Mouse (Mus musculus): ENCODE measurements around the gene Olfr1256. TPM values are rescaled to one million over a fixed set of nuclear protein-coding genes. Genes with fewer than 3 reads are reported as not detected.

Gene Olfr1256
- not detected in 2 replicates for polyA plus RNA-seq (2012; ENCODE audit: insufficient read depth, insufficient read length, missing spikeins)

GRCm38 (mm10) chr2:89841455-89841854 is at the start of gene Olfr1256:
Gene Olfr1256, minus strand, starts transcription at chr2:89841555.
- Histone ChIP-seq H3K4me3 (ENCODE audit: insufficient read depth, low read length) (no peak within 1 kb of the TSS), H3K27ac (ENCODE audit: insufficient read depth, low read depth, low read length) (no peak within 1 kb of the TSS), H3K4me1 (ENCODE audit: control insufficient read depth, insufficient read depth, low read length) (no peaks in the 10 kb centered on the region)
- TF ChIP-seq POLR2A (IDR thresholded peaks at IDR 0.05; ENCODE audit: borderline replicate concordance, low read depth, low read length) (no peak), CTCF (IDR thresholded peaks at IDR 0.05; ENCODE audit: low read depth, low read length) (no peak)

GRCm38 (mm10) chr2:89878137-89878536 is 36.8 kb upstream of the Olfr1256 start, which contains the start of gene Olfr1257:
Gene Olfr1257, plus strand, starts transcription at chr2:89878437.
- no peak for TF ChIP-seq CTCF (IDR thresholded peaks at IDR 0.05; ENCODE audit: low read depth, low read length)
- no peak for TF ChIP-seq POLR2A (IDR thresholded peaks at IDR 0.05; ENCODE audit: borderline replicate concordance, low read depth, low read length)
- H3K4me3 ChIP-seq (ENCODE audit: insufficient read depth, low read length) = no peak within 1 kb of the TSS
- H3K27ac ChIP-seq (ENCODE audit: insufficient read depth, low read depth, low read length) = no peak within 1 kb of the TSS
- no peaks in the 10 kb centered on the region for H3K4me1 ChIP-seq (ENCODE audit: control insufficient read depth, insufficient read depth, low read length)

DNA sequence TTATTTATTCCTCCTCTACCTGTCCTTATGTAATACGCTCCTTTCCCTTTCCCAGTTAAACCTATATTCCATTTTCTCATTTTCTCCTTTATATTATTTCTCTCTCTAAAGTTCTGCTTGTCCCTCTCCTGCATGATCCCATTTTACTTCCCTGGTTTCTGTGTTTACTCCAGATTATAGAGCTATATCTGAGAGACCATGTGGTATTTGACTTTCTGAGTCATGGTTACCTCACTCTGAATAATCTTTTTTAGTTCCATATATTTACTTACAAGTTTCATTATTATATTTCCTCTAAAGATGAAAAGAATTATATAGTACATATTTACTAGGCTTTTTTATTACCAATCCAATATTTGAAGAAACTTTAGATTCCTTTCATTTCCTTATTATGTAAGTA is 7.9 kb upstream of the Olfr1256 start:
- TF ChIP-seq CTCF (IDR thresholded peaks at IDR 0.05; ENCODE audit: low read depth, low read length) (no peak), POLR2A (IDR thresholded peaks at IDR 0.05; ENCODE audit: borderline replicate concordance, low read depth, low read length) (no peak)
- no peak overlapping the region for H3K4me3 ChIP-seq (ENCODE audit: insufficient read depth, low read length)
- H3K27ac ChIP-seq (ENCODE audit: insufficient read depth, low read depth, low read length) = no peak overlapping the region
- no peaks in the 10 kb centered on the region for H3K4me1 ChIP-seq (ENCODE audit: control insufficient read depth, insufficient read depth, low read length)

DNA sequence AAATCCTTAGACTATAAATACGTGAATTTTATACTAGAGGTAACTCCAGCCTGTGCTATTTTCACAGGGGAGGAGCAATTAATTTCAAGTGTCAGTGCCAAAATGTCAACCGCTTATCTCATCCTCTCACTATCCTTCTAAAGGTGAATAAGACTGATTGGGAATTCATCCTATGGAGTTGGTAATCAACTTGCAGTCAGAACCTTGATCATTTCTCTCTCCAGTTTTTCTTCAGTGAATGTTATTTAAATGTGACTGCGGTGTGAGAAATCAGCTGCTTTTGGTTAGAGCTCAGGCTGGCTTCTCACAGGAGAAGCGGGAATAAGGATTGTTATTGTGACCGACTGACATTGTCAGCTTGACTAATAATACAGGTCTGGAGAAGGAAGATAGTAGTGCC is 6.8 kb upstream of the Olfr1256 start, which contains the start of gene Olfr48:
Gene Olfr48, minus strand, starts transcription at position 101 of the 400 bp plus-strand sequence.
- H3K4me3 ChIP-seq (ENCODE audit: insufficient read depth, low read length) = no peak within 1 kb of the TSS
- no peaks in the 10 kb centered on the region for H3K4me1 ChIP-seq (ENCODE audit: control insufficient read depth, insufficient read depth, low read length)
- TF ChIP-seq CTCF (IDR thresholded peaks at IDR 0.05; ENCODE audit: low read depth, low read length) (no peak), POLR2A (IDR thresholded peaks at IDR 0.05; ENCODE audit: borderline replicate concordance, low read depth, low read length) (no peak)
- no peak within 1 kb of the TSS for H3K27ac ChIP-seq (ENCODE audit: insufficient read depth, low read depth, low read length)

DNA sequence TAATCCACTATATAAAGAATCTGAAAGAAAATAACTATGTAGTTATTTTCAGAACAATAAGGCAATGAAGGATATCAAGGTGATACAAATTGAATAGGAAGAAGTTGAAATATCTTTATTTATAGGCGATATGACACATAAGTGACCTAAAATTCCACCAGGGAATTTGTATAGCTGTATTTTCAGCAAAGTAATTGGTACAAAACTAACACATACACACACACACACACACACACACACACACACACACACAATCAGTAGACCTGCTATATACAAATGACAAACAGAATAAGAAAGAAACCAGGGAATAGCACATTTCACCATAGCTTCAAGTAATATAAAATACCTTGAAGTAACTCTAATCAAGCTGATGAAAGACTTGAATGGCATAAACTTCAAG is 21.1 kb downstream of the Olfr1256 start:
- H3K27ac ChIP-seq (ENCODE audit: insufficient read depth, low read depth, low read length) = no peak overlapping the region
- H3K4me1 ChIP-seq (ENCODE audit: control insufficient read depth, insufficient read depth, low read length) = no peaks in the 10 kb centered on the region
- no peak overlapping the region for H3K4me3 ChIP-seq (ENCODE audit: insufficient read depth, low read length)
- TF ChIP-seq CTCF (IDR thresholded peaks at IDR 0.05; ENCODE audit: low read depth, low read length) = no peak

DNA sequence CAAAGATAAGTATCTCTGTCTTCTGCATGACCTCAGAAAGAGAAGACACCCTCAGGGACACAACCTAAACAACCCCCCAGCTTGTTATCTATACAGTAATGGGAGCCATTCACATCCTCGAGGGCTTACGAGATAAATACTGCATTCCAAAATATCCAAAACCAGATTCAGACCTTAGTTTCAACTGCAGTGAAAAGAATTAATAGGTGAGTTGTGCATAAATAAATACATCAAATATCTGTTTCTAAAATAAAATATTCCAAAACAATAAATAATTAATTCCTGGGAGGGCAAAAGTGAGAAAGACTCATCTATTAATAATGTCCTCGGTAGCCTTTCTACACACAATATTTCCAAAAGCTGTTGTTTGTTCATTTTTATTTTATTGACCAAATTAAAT is 29.6 kb downstream of the Olfr1256 start, which contains the start of gene Olfr1255:
Gene Olfr1255, plus strand, starts transcription at position 301 of the 400 bp plus-strand sequence.
- Histone ChIP-seq H3K4me1 (ENCODE audit: control insufficient read depth, insufficient read depth, low read length) (no peaks in the 10 kb centered on the region), H3K27ac (ENCODE audit: insufficient read depth, low read depth, low read length) (no peak within 1 kb of the TSS), H3K4me3 (ENCODE audit: insufficient read depth, low read length) (no peak within 1 kb of the TSS)
- TF ChIP-seq POLR2A (IDR thresholded peaks at IDR 0.05; ENCODE audit: borderline replicate concordance, low read depth, low read length) (no peak), CTCF (IDR thresholded peaks at IDR 0.05; ENCODE audit: low read depth, low read length) (no peak)

DNA sequence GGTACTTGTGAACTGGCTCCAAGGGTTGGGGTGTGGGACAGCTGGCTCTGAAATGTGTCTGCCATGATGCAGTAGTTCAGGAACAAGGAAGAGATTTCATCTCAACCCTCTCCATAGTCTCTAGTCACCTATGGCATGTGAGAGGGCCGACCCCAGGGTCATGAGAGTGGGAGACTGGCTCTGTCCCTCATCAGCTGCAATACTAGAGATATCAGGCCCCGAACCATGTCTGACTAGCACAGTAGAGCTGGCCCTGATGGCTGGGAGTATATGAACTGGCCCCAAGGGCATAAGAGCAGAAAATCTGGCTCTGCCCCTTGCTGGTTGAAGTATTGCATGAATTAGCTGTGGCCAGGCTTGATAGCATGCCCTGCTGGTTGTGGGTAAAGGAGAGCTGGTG is 30.6 kb downstream of the Olfr1256 start:
- Histone ChIP-seq H3K27ac (ENCODE audit: insufficient read depth, low read depth, low read length) (no peak overlapping the region), H3K4me1 (ENCODE audit: control insufficient read depth, insufficient read depth, low read length) (no peaks in the 10 kb centered on the region), H3K4me3 (ENCODE audit: insufficient read depth, low read length) (no peak overlapping the region)
- TF ChIP-seq POLR2A (IDR thresholded peaks at IDR 0.05; ENCODE audit: borderline replicate concordance, low read depth, low read length) (no peak), CTCF (IDR thresholded peaks at IDR 0.05; ENCODE audit: low read depth, low read length) (no peak)

GRCm38 (mm10) chr2:89799583-89799982 is 41.8 kb downstream of the Olfr1256 start:
- no peak overlapping the region for H3K4me3 ChIP-seq (ENCODE audit: insufficient read depth, low read length)
- no peak overlapping the region for H3K27ac ChIP-seq (ENCODE audit: insufficient read depth, low read depth, low read length)
- H3K4me1 ChIP-seq (ENCODE audit: control insufficient read depth, insufficient read depth, low read length) = no peaks in the 10 kb centered on the region
- TF ChIP-seq POLR2A (IDR thresholded peaks at IDR 0.05; ENCODE audit: borderline replicate concordance, low read depth, low read length) (no peak), CTCF (IDR thresholded peaks at IDR 0.05; ENCODE audit: low read depth, low read length) (no peak)

- H3K27ac ChIP-seq (ENCODE audit: insufficient read depth, low read depth, low read length) = no peak within 1 kb of the TSS
- H3K4me3 ChIP-seq (ENCODE audit: insufficient read depth, low read length) = no peak within 1 kb of the TSS
- no peak for TF ChIP-seq CTCF (IDR thresholded peaks at IDR 0.05; ENCODE audit: low read depth, low read length)
- TF ChIP-seq POLR2A (IDR thresholded peaks at IDR 0.05; ENCODE audit: borderline replicate concordance, low read depth, low read length) = no peak
- no peaks in the 10 kb centered on the region for H3K4me1 ChIP-seq (ENCODE audit: control insufficient read depth, insufficient read depth, low read length)
These were observed 47.8 kb downstream of the Olfr1256 start, which contains the start of gene Olfr1254 for GRCm38 (mm10) chr2:89793519-89793918. Gene Olfr1254, minus strand, starts transcription at chr2:89793619.

Other genes starting within 250 kb of the Olfr1256 start
- gene Olfr1246, start 248.4 kb downstream of the Olfr1256 start, polyA plus RNA-seq (2012; ENCODE audit: insufficient read depth, insufficient read length, missing spikeins) = 0.11 TPM in 1 of 2 replicates, not detected in the other
- not detected in 2 replicates for gene Olfr1247, start 227.4 kb downstream of the Olfr1256 start, polyA plus RNA-seq (2012; ENCODE audit: insufficient read depth, insufficient read length, missing spikeins)
- not detected in 2 replicates for gene Olfr1248, start 223.3 kb downstream of the Olfr1256 start, polyA plus RNA-seq (2012; ENCODE audit: insufficient read depth, insufficient read length, missing spikeins)
- gene Olfr1249, start 206.6 kb downstream of the Olfr1256 start, polyA plus RNA-seq (2012; ENCODE audit: insufficient read depth, insufficient read length, missing spikeins) = not detected in 2 replicates
- not detected in 2 replicates for gene Olfr1250, start 180.1 kb downstream of the Olfr1256 start, polyA plus RNA-seq (2012; ENCODE audit: insufficient read depth, insufficient read length, missing spikeins)
- not detected in 2 replicates for gene Olfr1251, start 169.6 kb downstream of the Olfr1256 start, polyA plus RNA-seq (2012; ENCODE audit: insufficient read depth, insufficient read length, missing spikeins)
- not detected in 2 replicates for gene Olfr1252, start 116.5 kb downstream of the Olfr1256 start, polyA plus RNA-seq (2012; ENCODE audit: insufficient read depth, insufficient read length, missing spikeins)
- gene Olfr1253, start 84.5 kb downstream of the Olfr1256 start, polyA plus RNA-seq (2012; ENCODE audit: insufficient read depth, insufficient read length, missing spikeins) = not detected in 2 replicates
- gene Olfr1254, start 47.9 kb downstream of the Olfr1256 start, polyA plus RNA-seq (2012; ENCODE audit: insufficient read depth, insufficient read length, missing spikeins) = 0.25 TPM in 1 of 2 replicates, not detected in the other
- not detected in 2 replicates for gene Olfr1255, start 29.5 kb downstream of the Olfr1256 start, polyA plus RNA-seq (2012; ENCODE audit: insufficient read depth, insufficient read length, missing spikeins)
- not detected in 2 replicates for gene Olfr48, start 6.7 kb upstream of the Olfr1256 start, polyA plus RNA-seq (2012; ENCODE audit: insufficient read depth, insufficient read length, missing spikeins)
- not detected in 2 replicates for gene Olfr1257, start 36.9 kb upstream of the Olfr1256 start, polyA plus RNA-seq (2012; ENCODE audit: insufficient read depth, insufficient read length, missing spikeins)
- gene Olfr1258, start 85.8 kb upstream of the Olfr1256 start, polyA plus RNA-seq (2012; ENCODE audit: insufficient read depth, insufficient read length, missing spikeins) = not detected in 2 replicates
- gene Olfr1259, start 107.1 kb upstream of the Olfr1256 start, polyA plus RNA-seq (2012; ENCODE audit: insufficient read depth, insufficient read length, missing spikeins) = not detected in 2 replicates
- gene Olfr1260, start 132.8 kb upstream of the Olfr1256 start, polyA plus RNA-seq (2012; ENCODE audit: insufficient read depth, insufficient read length, missing spikeins) = not detected in 2 replicates
- gene Olfr1261, start 149.7 kb upstream of the Olfr1256 start, polyA plus RNA-seq (2012; ENCODE audit: insufficient read depth, insufficient read length, missing spikeins) = not detected in 2 replicates
- not detected in 2 replicates for gene Olfr1262, start 158.6 kb upstream of the Olfr1256 start, polyA plus RNA-seq (2012; ENCODE audit: insufficient read depth, insufficient read length, missing spikeins)
- not detected in 2 replicates for gene Olfr1263, start 170.6 kb upstream of the Olfr1256 start, polyA plus RNA-seq (2012; ENCODE audit: insufficient read depth, insufficient read length, missing spikeins)
- gene Olfr1264, start 184.0 kb upstream of the Olfr1256 start, polyA plus RNA-seq (2012; ENCODE audit: insufficient read depth, insufficient read length, missing spikeins) = not detected in 2 replicates
- not detected in 2 replicates for gene Olfr1265, start 193.8 kb upstream of the Olfr1256 start, polyA plus RNA-seq (2012; ENCODE audit: insufficient read depth, insufficient read length, missing spikeins)
- gene Olfr140, start 222.0 kb upstream of the Olfr1256 start, polyA plus RNA-seq (2012; ENCODE audit: insufficient read depth, insufficient read length, missing spikeins) = not detected in 2 replicates